Mouse (Mus musculus): ENCODE results near the gene Tbc1d13. TPM values are rescaled to one million over a fixed set of nuclear protein-coding genes. Genes with fewer than 3 reads are reported as not detected.
A peak's percentile ranks its signal among the peaks of the same experiment; 100 is the strongest.

Tbc1d13 gene
- polyA plus RNA-seq, 1 experiment from 2014 or later: 5.4 TPM

DNA sequence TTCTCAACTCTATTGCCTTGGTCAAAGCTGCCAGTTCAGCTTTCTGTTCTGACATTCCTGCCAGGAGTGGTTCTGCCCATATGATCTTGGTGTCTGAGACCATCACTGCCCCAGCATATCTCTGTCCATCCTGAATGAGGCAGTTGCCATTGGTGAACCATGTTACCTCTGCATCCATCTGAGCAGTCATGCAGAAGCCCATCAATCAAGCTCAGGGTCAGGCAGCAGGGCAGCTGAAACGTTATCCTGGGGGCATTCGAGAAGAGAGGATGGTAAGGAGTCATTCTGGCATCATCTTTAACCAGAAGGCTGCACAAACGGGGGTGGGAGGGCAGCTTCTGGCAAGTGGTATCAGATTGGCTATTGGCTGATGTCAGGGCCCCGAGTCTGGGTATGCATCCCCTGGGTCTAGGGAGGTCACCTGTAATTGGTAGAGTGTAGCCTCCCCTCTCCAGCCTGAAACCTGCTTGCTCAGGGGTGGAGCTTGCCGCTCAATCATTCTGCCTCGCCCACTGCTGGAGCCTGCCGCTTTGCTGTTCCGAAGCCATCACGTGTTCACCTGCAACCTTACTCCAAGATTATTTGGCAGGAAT, 30.9 kb downstream of the Tbc1d13 start:
- ATAC-seq (ENCODE audit: insufficient read depth, low FRiP score): no peak
- Histone ChIP-seq H3K4me2 (ENCODE audit: low read depth, low read length) (no peak overlapping the region), H3K4me1 (ENCODE audit: control insufficient read depth, insufficient read depth, low read length) (no peaks in the 10 kb centered on the region), H3K9me3 (replicated peaks; ENCODE audit: control insufficient read depth, low read length) (peaks cover 14% of the 10 kb centered on the region), H3K4me3 (replicated peaks; ENCODE audit: low read length) (no peak overlapping the region), H3K27me3 (ENCODE audit: control insufficient read depth, insufficient read depth, low read length) (no peaks in the 10 kb centered on the region), H3K9ac (ENCODE audit: low read length) (no peak overlapping the region), H3K27ac (ENCODE audit: low read length) (no peak overlapping the region), H3K36me3 (ENCODE audit: control insufficient read depth, insufficient read depth, low read length) (no peaks in the 10 kb centered on the region)
- 45% methylated on average over 9 of the region's 9 CpGs for WGBS

DNA sequence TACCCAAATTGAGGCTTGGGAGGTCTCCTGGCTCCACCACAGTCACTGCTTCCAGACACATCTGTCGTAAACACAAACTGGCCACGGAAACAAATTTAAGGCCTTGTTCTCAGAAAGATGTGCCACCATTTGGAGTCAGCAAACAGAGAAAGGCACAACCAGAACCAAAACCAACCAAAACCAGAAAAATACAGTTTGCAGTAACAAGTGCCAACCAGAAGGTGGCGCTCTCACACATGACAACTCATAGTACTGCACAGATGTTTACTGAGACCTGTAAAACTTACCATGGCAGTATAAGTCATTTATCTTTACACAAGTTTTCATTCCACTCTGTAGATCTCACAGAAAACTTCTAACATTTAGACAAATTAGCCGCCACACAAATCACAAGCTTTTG, 33.1 kb downstream of the Tbc1d13 start:
- Histone ChIP-seq H3K4me1 (ENCODE audit: control insufficient read depth, insufficient read depth, low read length) (0 out of 2 replicates have a peak, but pooled peaks cover 3% of the 10 kb centered on the region), H3K4me3 (replicated peaks; ENCODE audit: low read length) (no peak overlapping the region), H3K9ac (ENCODE audit: low read length) (no peak overlapping the region), H3K27me3 (ENCODE audit: control insufficient read depth, insufficient read depth, low read length) (no peaks in the 10 kb centered on the region), H3K36me3 (ENCODE audit: control insufficient read depth, insufficient read depth, low read length) (no peaks in the 10 kb centered on the region), H3K27ac (ENCODE audit: low read length) (no peak overlapping the region), H3K9me3 (replicated peaks; ENCODE audit: control insufficient read depth, low read length) (peaks cover 14% of the 10 kb centered on the region), H3K4me2 (ENCODE audit: low read depth, low read length) (no peak overlapping the region)
- ATAC-seq (ENCODE audit: insufficient read depth, low FRiP score): no peak
- WGBS: 62% methylated on average over 4 of the region's 4 CpGs

DNA sequence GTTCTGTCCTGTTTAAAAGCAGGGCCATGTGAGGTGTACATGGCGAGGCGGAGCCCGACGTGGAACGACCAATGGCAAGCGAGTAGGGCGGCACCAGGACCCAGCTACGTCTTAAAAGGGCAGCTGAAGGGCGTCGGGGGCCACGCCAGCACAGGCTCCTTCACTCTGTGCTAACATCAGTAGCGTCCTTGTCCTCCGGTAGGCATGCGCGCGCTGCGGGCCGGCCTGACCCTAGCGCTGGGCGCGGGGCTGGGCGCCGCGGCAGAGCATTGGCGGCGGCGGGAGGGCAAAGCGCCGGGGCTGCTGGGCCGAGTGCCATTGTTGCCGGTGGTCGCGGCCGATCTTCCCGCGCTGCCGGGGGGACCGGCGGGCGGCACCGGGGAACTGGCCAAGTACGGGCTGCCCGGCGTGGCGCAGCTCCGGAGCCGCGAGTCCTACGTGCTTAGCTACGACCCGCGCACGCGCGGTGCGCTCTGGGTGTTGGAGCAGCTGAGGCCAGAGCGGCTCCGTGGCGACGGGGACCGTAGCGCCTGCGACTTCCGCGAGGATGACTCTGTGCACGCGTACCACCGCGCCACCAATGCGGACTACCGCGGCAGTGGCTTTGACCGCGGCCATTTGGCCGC, 37.9 kb downstream of the Tbc1d13 start, which contains the start of gene Endog:
Gene Endog (plus strand): TSS at position 123 of the 626 bp plus-strand sequence.
- H3K4me2 ChIP-seq (ENCODE audit: low read depth, low read length): peak within 1 kb of the TSS; percentile 98
- peak within 1 kb of the TSS; percentile 89 for H3K27ac ChIP-seq (ENCODE audit: low read length)
- WGBS: under 1% methylated on average over 75 of the region's 75 CpGs
- H3K9ac ChIP-seq (ENCODE audit: low read length): peak within 1 kb of the TSS; percentile 85
- peaks cover 21% of the 10 kb centered on the region for H3K36me3 ChIP-seq (ENCODE audit: control insufficient read depth, insufficient read depth, low read length)
- H3K4me1 ChIP-seq (ENCODE audit: control insufficient read depth, insufficient read depth, low read length): peaks cover 3% of the 10 kb centered on the region; the same call in 1 of the 2 replicates
- H3K4me3 ChIP-seq (replicated peaks; ENCODE audit: low read length): peak within 1 kb of the TSS; percentile 67
- peak; percentile 93 for ATAC-seq (ENCODE audit: insufficient read depth, low FRiP score)
- no peaks in the 10 kb centered on the region for H3K27me3 ChIP-seq (ENCODE audit: control insufficient read depth, insufficient read depth, low read length)
- peaks cover 7% of the 10 kb centered on the region for H3K9me3 ChIP-seq (replicated peaks; ENCODE audit: control insufficient read depth, low read length)

- H3K4me3 ChIP-seq (replicated peaks; ENCODE audit: low read length): peak overlapping the region; percentile 67
- peaks cover 21% of the 10 kb centered on the region for H3K36me3 ChIP-seq (ENCODE audit: control insufficient read depth, insufficient read depth, low read length)
- peak overlapping the region; percentile 89 for H3K27ac ChIP-seq (ENCODE audit: low read length)
- peak overlapping the region; percentile 98 for H3K4me2 ChIP-seq (ENCODE audit: low read depth, low read length)
- peaks cover 2% of the 10 kb centered on the region; the same call in 1 of the 2 replicates for H3K9me3 ChIP-seq (replicated peaks; ENCODE audit: control insufficient read depth, low read length)
- H3K27me3 ChIP-seq (ENCODE audit: control insufficient read depth, insufficient read depth, low read length): no peaks in the 10 kb centered on the region
- peaks cover 5% of the 10 kb centered on the region for H3K4me1 ChIP-seq (ENCODE audit: control insufficient read depth, insufficient read depth, low read length)
- ATAC-seq (ENCODE audit: insufficient read depth, low FRiP score): peak; percentile 3; the same call in 1 of the 2 replicates
- WGBS: under 1% methylated on average over 19 of the region's 19 CpGs
- H3K9ac ChIP-seq (ENCODE audit: low read length): peak overlapping the region; percentile 85
Observed at GRCm38 (mm10) chr2:30171997-30172382, 38.4 kb downstream of the Tbc1d13 start.

DNA sequence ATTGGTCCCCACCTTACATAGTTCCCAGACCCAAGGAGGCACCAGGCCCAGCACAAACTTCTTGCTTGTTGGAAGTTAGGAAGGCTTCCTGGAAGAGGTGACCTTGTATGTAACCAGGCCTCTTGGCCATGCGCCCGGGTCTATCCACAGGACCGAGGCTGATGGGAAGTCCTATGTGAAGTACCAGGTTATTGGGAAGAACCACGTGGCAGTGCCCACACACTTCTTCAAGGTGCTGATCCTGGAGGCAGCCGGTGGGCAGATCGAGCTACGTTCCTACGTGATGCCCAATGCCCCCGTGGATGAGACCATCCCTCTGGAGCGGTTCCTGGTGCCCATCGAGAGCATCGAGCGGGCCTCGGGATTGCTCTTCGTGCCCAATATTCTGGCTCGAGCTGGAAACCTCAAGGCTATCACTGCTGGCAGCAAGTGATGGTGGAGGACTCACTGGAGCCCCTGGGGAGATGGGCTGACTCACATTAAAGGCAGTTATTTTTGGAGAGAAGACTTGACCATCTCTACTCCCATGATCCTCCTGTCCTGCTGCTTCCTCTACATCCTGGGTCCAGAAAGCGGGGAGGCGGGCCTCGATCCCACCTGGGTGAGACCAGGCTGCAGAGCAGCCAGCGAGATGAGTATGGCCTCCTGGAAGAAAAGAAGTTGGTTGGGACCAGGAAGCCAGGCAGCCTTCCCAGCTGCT, 40.1 kb downstream of the Tbc1d13 start:
- H3K4me3 ChIP-seq (replicated peaks; ENCODE audit: low read length): no peak overlapping the region
- 95% methylated on average over 20 of the region's 20 CpGs for WGBS
- H3K4me1 ChIP-seq (ENCODE audit: control insufficient read depth, insufficient read depth, low read length): peaks cover 13% of the 10 kb centered on the region

GRCm38 (mm10) chr2:30175897-30176296, 42.4 kb downstream of the Tbc1d13 start:
- Histone ChIP-seq H3K4me2 (ENCODE audit: low read depth, low read length) (no peak overlapping the region), H3K9ac (ENCODE audit: low read length) (no peak overlapping the region), H3K9me3 (replicated peaks; ENCODE audit: control insufficient read depth, low read length) (no peaks in the 10 kb centered on the region), H3K36me3 (ENCODE audit: control insufficient read depth, insufficient read depth, low read length) (peaks cover 21% of the 10 kb centered on the region), H3K4me3 (replicated peaks; ENCODE audit: low read length) (no peak overlapping the region), H3K27ac (ENCODE audit: low read length) (no peak overlapping the region), H3K4me1 (ENCODE audit: control insufficient read depth, insufficient read depth, low read length) (peaks cover 13% of the 10 kb centered on the region), H3K27me3 (ENCODE audit: control insufficient read depth, insufficient read depth, low read length) (no peaks in the 10 kb centered on the region)
- 85% methylated on average over 8 of the region's 8 CpGs for WGBS
- no peak for ATAC-seq (ENCODE audit: insufficient read depth, low FRiP score)

More for the DNA sequence above, 40.1 kb downstream of the Tbc1d13 start:
- H3K36me3 ChIP-seq (ENCODE audit: control insufficient read depth, insufficient read depth, low read length): peaks cover 21% of the 10 kb centered on the region
- H3K9me3 ChIP-seq (replicated peaks; ENCODE audit: control insufficient read depth, low read length): no peaks in the 10 kb centered on the region
- H3K27ac ChIP-seq (ENCODE audit: low read length): no peak overlapping the region
- ATAC-seq (ENCODE audit: insufficient read depth, low FRiP score): no peak
- H3K9ac ChIP-seq (ENCODE audit: low read length): no peak overlapping the region
- H3K27me3 ChIP-seq (ENCODE audit: control insufficient read depth, insufficient read depth, low read length): no peaks in the 10 kb centered on the region
- no peak overlapping the region for H3K4me2 ChIP-seq (ENCODE audit: low read depth, low read length)

- H3K9ac ChIP-seq (ENCODE audit: low read length): no peak overlapping the region
- ATAC-seq (ENCODE audit: insufficient read depth, low FRiP score): no peak
- WGBS: 100% methylated on average over 2 of the region's 2 CpGs
- peaks cover 21% of the 10 kb centered on the region for H3K36me3 ChIP-seq (ENCODE audit: control insufficient read depth, insufficient read depth, low read length)
- H3K27ac ChIP-seq (ENCODE audit: low read length): no peak overlapping the region
- no peak overlapping the region for H3K4me3 ChIP-seq (replicated peaks; ENCODE audit: low read length)
- H3K4me1 ChIP-seq (ENCODE audit: control insufficient read depth, insufficient read depth, low read length): peaks cover 11% of the 10 kb centered on the region
- H3K9me3 ChIP-seq (replicated peaks; ENCODE audit: control insufficient read depth, low read length): no peaks in the 10 kb centered on the region
- no peaks in the 10 kb centered on the region for H3K27me3 ChIP-seq (ENCODE audit: control insufficient read depth, insufficient read depth, low read length)
- H3K4me2 ChIP-seq (ENCODE audit: low read depth, low read length): no peak overlapping the region
Observed at GRCm38 (mm10) chr2:30176561-30176960, 43.0 kb downstream of the Tbc1d13 start.

- Histone ChIP-seq H3K4me3 (replicated peaks; ENCODE audit: low read length) (peak within 1 kb of the TSS; percentile 70), H3K4me2 (ENCODE audit: low read depth, low read length) (peak within 1 kb of the TSS; percentile 59), H3K9ac (ENCODE audit: low read length) (peak within 1 kb of the TSS; percentile 77), H3K4me1 (ENCODE audit: control insufficient read depth, insufficient read depth, low read length) (peaks cover 11% of the 10 kb centered on the region), H3K27me3 (ENCODE audit: control insufficient read depth, insufficient read depth, low read length) (no peaks in the 10 kb centered on the region), H3K27ac (ENCODE audit: low read length) (peak within 1 kb of the TSS; percentile 26; the same call in 1 of the 2 replicates), H3K9me3 (replicated peaks; ENCODE audit: control insufficient read depth, low read length) (no peaks in the 10 kb centered on the region), H3K36me3 (ENCODE audit: control insufficient read depth, insufficient read depth, low read length) (peaks cover 21% of the 10 kb centered on the region)
- peak; percentile 96 for ATAC-seq (ENCODE audit: insufficient read depth, low FRiP score)
- 2% methylated on average over 54 of the region's 54 CpGs for WGBS
Observed at GRCm38 (mm10) chr2:30177700-30178675, 44.4 kb downstream of the Tbc1d13 start, which contains the start of gene Spout1. Gene Spout1 (minus strand): TSS chr2:30178459.

Data from stomach, embryonic 16.5 days (tissue).